Mouse (Mus musculus) lung, postnatal 14 days (tissue): ENCODE data around the gene Mapre3.

Experiments
- DNase-seq: peaks from one replicate; pipeline ENCODE4 v3.0.0; 2021

Gene Mapre3

DNA sequence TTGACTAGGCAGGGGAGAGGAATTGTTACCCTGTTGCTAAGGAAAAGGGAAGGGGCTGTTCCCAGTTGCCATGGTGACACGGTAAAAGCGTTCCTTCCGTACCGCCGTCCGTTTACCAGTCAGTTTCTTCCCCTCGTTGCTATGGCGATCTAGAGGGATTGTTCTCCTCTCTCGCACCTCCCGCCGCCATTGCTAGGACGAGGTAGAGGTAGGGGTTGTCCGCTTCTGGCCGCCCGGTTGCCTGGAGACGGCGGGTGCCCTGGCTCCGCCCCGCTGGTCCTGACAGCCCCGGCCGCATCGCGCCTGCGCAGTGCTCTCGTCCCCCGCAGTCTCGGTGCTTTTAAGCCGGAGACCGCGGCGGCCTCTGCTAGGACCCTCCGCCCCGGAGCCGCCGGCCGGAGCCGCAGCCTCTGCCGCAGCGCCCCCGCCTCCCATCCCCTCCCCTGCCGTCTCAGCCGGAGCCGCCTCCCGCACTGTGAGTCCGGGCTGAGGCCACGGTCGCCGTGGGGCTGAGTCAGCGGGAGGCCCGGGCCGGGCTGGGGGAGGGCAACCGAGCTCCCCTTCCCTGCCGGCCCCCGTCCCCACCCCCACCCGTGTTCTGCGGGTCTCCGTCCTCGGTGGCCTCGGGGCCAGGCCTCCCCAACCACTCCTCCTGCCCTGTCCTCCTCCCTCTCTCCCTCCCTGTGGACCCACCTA lies at the start of gene Mapre3:
TSS of gene Mapre3 (plus strand) at position 218 of the 696 bp plus-strand sequence.
- peak; percentile 90 for DNase-seq

DNA sequence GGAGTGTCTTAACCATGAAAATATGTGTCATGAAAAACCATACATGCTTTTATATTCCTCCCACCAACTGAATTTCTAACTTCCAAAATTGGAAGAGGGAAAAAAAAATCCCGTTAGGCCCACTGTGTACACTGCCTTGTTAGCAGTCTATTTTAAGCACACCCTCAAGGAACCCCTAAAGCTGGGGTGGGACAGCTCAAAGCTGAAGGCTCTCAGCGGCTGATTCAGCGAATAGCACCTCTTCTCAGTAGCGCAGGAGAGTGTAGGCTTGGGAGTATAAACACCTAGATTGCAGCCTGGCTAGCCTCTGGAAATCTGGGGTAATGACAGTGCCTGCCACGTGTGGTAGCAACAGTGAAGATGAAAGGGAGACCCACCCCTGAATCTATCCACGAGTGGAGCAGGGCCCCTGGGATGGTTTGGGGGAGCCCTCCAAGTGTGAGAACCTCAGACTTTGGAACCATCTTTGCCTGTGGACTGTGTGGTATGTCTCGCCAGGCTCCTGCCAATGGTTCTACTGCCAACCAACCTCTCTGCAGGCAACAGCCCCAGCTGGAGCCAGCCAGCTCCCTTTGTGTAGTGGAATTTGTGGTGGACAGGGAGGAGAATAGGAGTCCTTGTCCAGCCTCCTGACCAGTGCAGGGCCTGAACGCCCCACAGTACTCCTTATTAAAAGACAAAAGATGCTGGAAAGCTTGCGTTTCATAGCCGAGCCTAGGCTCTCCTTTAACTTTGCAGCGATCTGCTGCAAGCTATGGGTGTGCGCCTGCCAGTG lies 48.7 kb upstream of the Mapre3 start:
- DNase-seq = no peak

DNA sequence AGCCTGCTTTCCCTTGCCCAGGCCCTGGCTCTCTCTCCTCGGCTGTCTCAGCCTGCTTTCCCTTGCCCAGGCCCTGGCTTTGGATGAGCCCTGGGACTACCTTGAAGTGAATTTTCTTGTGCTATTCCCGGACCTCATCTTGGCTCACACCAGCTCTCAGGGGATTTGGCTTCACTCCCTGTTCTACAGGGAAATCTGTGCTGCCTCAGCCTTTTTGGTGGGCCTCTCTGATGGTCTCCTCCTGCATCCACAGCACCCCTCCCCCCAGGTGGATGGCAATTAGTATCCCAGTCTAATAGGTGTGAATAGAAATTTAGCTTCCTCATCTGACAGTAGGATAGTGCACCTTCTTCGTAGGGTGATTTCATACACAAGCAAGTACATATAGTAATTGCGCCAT lies 46.4 kb upstream of the Mapre3 start:
- no peak for DNase-seq

DNA sequence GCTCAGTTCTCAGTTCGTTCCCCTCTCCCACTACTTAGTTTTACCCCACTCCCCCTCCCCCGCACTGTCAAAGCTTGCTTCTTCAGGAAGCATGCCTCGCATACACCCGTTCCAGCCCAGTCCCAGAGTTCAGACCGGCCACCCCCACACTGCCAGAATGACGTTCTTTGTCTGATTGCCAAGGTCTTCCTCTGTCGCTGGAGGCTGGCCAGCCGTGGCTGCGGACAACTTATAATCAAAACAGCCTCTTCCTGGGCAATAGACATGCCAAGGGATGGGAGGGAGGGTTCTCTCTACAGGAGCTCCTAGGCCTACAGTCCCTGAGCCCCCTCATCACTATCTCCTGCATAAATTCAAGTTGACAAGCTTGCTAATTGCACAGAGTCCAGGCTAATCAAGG lies 45.8 kb upstream of the Mapre3 start:
- DNase-seq = peak; percentile 83

DNA sequence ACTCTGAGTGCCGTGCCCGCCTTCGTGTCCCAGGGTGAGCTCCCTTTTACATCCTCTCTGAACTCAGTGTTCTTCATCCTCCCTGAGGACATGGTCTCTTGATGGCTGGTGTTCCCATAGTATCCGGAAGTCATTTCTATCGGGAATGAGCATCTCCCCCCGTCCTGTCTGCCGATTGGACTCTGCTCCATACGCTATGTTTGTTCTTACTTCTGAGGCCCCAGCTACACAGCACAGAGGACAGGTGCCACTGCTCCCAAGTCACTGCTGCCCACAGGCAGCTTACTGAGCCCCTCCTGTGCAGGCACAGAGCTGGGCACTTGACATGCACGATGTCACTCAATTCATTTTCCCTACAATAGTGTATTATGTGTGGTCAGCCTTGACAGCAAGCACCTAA lies 45.4 kb upstream of the Mapre3 start:
- peak; percentile 16 for DNase-seq

DNA sequence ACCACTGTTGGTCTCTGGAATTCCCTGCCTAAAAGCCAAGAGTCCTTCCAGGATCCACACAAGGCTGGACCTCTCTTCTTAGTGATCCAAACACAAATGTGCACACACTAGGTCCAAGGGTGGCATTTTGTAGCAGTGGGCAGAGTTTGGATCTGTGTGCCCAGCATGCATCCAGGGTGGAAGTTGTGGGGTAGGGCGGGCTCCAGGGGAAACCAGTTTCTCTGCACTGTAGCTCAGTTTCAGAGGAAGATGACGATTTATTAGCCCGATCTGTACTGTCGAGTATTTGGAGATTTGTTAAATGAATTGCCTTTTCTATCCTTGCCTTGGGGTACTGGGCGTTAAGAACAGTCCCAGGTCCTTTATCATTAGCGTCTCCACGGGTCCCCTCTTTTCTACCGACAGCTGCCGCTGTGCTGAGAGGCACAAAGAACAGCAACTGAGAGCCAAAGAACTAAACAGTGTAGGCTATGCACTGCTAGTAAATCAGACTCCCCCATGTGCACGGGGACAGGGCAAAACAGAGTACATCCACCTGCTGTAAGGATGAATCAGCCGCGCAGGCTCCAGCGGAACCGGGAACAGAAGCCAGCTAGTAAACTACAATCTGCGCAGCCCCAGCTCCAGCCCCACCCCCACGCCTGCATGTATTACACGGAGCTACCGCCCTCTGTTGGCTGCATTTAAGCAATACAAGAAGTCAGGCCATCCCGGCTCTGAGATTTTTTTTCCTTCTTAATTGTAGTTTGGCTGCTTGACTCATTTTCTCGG lies 39.7 kb upstream of the Mapre3 start:
- DNase-seq = peak; percentile 94

DNA sequence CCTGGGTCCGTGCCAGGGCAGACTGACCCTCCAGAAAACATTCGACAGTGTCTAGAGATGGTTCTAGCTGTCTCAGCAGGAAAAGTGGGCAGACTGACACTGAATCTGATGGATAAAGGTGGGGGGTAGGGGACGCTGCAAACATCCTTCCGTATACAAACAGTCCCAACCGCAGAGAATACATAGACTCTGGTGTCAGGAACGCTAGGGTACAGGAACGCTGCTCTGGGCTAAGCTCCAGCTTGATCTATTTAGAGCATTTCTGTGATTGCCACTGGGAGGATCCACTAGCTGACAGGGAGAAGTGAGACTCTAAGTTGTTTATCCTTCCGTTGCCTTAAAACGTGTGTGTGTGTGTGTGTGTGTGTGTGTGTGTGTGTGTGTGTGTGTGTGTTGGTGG lies 33.7 kb upstream of the Mapre3 start:
- DNase-seq = no peak

DNA sequence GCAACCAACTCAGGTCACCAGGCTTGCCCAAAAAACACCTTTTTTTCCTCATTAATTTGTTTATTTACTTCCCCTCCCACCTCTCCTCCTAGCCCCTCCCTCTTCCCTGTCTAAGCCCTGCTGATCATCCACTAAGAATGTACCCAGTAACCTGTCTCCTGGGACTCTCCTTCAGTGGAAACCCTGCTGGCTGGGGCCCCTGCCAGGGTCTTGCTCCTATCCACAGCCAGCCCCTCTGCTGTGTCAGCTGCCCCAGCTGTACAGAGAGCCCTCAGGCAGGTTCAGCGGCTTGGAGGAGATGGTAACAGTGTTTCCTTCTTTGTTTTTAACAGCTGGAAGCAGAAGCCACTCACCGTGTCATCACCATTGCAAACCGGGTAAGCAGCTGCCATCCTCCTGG lies 33.3 kb upstream of the Mapre3 start:
- no peak for DNase-seq

DNA sequence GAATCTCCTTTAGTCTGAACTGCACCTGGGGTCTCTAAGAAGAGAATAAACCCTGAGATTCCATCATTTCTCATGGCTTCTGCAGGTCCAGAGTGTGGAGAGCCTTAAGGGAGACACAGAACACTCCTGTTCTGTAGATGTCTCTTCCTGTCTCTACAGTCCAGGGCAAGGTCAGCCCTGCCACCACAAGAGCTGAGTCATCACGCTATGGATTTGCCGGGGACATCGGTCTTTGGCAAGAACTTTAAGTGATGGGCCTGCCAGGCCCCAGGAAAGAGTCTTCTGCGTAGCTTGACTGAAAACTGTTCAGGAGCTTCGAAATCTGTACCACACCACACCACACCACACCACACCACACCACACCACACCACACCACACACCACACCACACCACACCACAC lies 27.1 kb upstream of the Mapre3 start:
- no peak for DNase-seq

DNA sequence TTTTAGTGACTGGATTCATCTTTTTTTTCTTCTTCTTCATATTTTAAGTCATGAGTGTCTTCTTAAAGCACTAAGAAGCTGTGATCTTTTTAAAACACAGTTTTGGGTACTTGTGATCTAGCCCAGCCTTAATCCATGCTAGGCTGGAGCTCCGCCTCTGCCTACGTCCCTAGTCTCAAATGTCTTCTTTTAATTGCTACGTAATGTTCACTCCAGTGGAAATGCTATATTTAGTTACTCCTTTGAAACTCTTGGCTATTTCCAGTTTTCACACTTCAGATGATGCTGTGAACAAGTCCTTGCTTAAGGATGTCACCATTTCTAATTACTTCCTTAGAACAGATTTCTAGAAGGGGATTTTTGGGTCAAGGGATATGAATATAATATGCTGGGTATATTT lies 24.4 kb upstream of the Mapre3 start:
- no peak for DNase-seq

DNA sequence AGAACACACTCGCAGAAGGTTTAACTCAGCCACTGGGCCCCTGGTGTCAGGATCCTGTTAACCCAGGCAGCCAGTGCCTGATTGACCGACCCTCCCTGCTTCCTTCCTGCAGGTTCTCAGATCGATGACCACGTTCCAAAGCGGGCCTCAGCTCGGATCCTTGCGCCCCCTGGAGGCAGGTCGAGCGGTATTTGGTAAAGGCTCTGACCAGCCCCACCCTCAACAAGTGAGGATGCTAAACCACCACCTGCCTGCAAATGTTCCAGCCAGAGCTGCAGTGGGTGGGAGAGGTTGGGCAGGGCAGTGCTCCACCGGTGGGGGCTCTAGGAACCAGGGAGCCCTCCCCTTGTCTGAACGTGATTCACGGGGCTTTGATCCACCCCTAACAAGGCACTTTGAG lies 18.3 kb upstream of the Mapre3 start:
- DNase-seq = peak; percentile 90

DNA sequence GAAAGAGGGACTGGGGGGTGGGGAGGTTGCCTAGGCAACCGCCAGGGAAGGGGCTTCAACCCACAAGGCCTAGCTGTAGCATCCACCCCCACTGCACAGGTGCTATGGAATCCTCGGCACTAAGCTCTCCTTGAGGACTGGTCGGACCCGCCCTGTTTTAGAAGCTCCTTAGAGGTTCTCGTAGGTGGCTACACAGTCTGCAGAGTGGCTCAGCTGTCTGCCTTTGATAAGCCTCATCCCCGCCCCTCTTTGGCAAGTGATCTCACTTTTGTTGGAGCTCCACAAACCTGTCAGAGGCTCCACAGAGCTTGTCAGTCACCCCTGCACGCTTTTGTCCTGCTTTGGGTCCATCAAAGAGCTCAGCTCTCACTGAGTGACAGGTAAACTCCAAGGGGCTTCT lies 17.0 kb upstream of the Mapre3 start:
- no peak for DNase-seq

DNA sequence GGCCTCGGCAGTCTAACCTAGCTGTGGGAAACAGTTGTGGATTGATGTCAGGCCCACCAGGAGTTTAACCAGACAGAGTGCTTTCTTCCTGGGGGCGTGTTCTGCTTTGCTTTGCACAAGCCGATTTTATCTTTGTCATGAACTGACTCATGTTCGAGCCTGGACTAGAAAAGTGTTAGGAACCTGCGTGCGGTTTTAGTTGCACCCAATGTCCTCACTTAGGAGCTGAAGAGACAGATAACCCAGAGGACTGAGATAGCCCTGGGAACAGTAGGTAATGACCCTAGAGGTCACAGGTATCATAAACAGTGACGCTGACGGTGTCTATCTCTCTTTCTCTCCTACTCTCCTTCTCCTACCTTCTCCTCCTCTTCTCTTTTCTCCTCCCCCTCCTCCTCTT lies 16.5 kb upstream of the Mapre3 start:
- no peak for DNase-seq

DNA sequence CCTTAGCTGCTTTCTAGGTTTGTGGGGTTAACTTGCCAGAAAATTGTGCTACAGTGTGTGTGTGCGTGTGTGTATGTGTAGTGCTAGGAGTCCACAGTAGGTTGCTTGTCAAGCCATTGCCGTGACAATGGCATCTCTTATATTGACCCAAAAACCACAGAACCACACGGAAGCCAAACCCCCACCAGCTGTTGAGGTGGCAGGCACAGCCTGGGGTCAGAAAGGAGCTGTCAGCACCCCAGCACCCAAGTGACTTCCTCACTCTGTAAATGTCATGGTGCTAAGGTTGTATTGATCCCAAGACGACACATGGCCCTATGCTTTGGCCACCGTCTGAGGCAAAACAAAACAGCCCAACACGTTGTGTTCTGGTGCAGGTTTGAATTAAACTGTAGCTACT lies 15.5 kb upstream of the Mapre3 start:
- no peak for DNase-seq

DNA sequence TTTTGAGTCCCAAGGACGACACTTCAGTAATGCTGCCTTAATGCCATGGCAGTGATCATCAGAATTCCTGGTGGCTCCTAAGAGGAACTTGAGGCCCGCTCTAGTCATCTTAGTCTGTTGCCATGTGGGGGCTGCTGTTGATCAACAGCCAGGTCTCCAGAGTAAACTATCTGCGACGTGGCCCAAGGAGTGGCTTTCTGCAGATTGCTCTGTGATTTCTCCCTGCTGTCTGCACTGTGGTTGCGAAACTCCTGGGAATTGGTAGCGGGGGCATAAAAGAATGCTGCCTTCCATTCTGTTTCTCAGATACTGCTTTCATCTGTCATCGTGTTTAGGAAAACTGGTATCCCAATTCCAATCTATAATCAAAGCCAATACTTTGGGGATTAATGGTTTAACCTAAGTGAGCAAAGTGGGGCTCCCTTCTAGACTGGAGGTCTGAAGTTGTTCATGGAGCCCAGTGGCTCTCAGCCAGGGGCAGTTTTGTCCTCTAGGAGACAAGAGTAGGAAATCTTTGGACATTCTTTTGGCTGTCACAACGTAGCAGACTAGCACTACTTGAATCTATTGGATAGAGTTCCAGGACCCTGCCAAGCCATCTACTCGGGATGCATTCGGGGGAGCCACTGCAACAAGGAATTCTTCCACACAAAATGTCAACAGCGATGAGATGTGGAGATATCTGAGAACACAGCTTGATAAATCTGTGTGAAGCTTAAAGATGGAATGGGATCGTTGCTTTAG lies 11.5 kb upstream of the Mapre3 start:
- DNase-seq = peak; percentile 18

DNA sequence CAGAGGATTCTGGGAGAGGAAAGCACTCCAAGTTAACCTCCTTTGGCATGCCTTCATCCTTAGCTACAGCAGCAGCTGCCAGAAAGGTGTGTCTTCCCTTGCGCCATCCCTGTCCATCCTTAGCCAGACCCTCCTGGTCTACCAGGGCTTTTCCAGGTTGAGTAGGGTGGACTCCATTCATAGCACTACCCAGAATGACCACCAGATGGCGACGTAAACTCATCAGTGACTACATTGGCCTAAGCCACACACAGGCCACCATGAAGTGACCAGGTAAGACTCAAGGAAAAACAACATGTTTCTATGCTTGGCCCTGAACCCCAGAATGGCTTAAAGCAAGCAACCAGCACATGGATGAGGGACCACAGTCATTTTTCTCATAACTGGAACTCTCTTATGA lies 8.3 kb upstream of the Mapre3 start:
- peak; percentile 95 for DNase-seq

DNA sequence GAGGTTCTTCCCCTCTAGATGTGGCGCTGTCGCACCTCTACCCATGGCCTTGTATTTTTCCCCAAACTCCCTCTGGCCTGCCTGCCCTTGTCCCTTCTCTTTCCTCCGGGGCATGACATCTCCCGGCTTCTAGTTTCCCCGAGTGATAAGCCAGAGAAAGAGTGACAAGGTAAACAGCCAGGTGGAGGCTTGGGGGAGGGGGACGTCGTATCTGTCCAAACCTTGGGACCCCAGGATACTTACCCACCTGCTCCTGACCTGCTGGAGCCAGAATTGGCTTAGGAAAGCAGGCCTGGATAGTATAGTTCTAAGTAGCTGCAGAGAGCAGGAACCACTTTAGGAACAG lies 652 bp downstream of the Mapre3 start:
- DNase-seq = no peak

DNA sequence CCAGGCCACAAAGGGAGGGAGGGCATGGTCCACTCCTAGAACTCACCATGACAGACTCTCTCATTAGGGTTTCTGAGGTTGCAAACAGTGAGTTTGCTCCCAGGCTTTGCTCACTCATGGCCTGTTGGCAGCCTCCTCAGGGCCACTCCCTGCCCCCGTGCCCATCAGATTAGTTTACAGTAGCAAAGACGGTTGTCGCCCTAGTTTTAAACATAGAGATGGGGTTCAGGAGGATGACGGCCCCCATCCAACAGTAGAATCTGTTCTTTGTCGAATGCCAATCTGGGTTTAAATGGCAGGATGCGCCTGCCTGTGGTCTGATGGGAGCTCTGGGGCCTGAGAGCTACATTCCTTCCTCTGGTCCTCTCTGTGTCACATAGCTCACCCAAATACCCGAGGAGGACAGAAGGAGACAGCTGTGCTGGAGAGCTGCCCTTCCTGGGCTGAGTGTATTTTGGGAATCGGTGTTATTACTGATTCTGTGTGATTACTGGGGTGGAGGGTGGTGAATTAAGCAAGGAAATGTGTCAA lies 1.9 kb downstream of the Mapre3 start:
- peak; percentile 22 for DNase-seq

DNA sequence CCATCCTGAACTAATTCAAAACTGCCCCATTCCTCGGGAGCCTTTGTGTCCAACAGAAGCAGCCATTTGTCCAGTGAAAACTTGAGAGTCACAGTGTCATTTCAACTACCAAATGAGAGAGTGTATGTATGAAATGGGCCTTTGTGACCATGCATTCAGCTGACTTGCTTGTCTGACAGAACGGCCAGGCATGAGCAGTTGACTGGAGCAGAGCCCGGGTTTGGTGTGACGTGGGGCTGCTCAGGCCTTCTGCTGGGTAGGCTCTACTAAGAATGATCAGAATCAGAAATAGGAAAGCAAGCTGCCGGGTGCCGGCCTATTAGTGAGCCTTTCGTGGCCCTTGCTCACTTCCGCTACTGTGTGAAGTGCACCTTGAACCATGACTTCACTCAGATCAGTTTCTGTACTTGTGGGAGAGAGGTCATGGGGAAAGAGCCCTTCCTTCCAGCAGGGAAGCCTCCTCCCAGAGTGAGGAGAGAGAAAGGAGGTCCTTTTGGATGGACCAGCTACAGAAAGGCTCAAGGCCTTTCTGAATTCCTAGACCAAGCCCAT lies 4.4 kb downstream of the Mapre3 start:
- DNase-seq = no peak

DNA sequence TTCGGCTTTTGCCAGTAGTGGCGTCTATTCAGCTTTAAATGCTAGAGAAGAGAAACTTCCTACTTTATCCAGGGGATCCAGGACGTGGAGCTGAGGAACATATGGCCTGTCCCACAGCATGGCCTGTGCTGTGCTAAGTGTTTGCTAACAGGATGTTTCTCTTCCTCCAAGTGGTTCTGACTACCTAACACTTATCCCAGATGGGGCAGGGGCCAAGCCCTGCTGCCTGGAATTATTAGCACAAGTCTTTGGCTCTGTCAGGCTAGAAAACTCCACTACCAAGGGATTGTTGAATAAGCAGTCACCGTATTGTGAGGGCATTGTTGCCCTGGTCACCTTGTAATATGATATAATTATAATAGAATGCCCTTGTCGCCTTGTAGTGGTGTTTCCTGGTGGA lies 8.2 kb downstream of the Mapre3 start:
- no peak for DNase-seq

DNA sequence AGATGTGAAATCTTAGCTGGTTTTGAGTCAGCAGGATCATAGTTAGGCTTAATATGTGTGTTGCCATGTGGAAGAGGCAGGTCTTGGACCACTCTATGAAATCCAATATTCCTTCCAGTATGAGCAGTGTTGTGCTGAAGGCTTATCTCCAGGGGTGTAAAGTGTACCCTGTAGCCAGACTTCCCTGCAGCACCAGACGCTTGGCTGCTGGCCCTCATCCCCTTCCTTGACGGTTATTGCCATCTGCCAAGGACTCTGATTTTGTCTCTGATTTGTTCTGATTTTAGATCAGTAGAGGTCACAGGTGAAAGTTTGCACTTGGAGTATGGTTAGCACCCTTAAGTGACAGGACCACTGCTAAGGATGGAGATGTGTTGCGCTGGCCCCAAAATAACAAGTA lies 8.7 kb downstream of the Mapre3 start:
- DNase-seq = no peak

DNA sequence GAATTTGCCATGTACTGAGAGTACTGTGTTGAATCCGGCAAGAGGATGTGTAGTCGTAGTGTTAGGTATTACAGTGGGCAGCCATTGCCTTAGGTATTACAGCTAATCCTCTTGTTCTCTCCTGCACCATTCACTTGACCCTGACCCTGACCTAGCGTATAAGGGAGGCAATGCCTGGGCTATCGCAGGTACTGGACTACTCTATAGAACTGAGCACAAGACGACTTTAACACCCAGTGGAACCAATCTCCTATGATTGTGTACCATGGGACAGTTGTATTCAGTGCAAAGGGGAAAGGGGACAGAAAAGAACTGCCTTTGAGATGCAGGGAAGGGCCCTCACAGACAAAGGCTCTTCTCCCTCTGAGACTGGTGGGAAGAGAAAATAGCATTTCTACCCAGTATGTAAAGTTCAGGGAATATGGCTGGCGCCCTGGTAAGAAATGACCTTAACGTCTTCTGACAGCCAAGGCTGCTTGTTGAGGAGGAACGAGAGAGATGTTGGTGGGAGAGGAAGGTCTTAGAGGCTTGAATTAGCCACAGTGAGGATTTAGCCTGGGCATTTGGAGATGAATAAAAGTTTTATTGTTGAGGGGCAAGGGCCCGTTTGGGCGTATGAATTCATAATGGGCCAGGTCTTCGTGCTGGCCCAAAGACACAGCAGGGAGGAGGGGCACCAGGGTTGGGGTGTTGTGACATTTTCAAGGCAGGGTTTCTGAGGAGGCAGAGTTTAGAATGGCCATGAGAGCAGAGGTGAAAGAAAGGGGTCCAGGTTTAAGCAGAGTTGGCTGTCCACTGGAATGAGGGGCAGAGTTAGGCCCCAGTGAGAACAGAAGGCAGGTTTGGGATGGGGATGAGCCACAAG lies 9.9 kb downstream of the Mapre3 start:
- no peak for DNase-seq
